Mouse (Mus musculus) large intestine, adult 2 months (tissue): ENCODE results near the gene H2-T24. TPM values are rescaled to one million over a fixed set of nuclear protein-coding genes. Genes with fewer than 3 reads are reported as not detected.
"Not testable (repeated sequence)": the region's sequence is repeated elsewhere in the genome, so short reads cannot be mapped to it uniquely, and the experiment has no call there.

ENCODE experiments used
- DNase-seq: peaks from one replicate; pipeline ENCODE4 v3.0.0-alpha.2; 2012; ENCODE audit warnings: low read depth, low spot score
- WGBS: fragments of 180-500 bp; shearing (Covaris S2); methylation state at CpG from one replicate; pipeline ENCODE4 v1.1.7; 2018; 5-methylcytosine and 5-hydroxymethylcytosine counted together
- polyA plus RNA-seq: library from polyadenylated mRNA; depleted of rRNA; stranded (reverse); fragments of >200 nt; gene quantifications from 2 replicates; pipeline ENCODE4 v1.2.3, GENCODE M21; 2012; rRNA removed

H2-T24 gene
- 1.6 and 2.8 TPM in 2 replicates for polyA plus RNA-seq

- DNase-seq: no peak
- 32% methylated on average over 15 of the region's 15 CpGs for WGBS
Measured at GRCm38 (mm10) chr17:36020191-36021073, at the start of gene H2-T24. H2-T24 (minus strand) TSS chr17:36020560.

- 14% methylated on average over 2 of the region's 2 CpGs for WGBS
- peak; percentile 73 for DNase-seq
Measured at GRCm38 (mm10) chr17:36060829-36061228, 40.5 kb upstream of the H2-T24 start.

- not testable (repeated sequence) for DNase-seq
- 24% methylated on average over 1 of the region's 1 CpGs for WGBS
Measured at GRCm38 (mm10) chr17:36058362-36058761, 38.0 kb upstream of the H2-T24 start, which contains the start of gene Gm11127. Gm11127 (minus strand) TSS chr17:36058371.

GRCm38 (mm10) chr17:36057927-36058326 lies 37.6 kb upstream of the H2-T24 start:
- 90% methylated on average over 25 of the region's 25 CpGs for WGBS
- DNase-seq: not testable (repeated sequence)

- no peak for DNase-seq
- 70% methylated on average over 3 of the region's 3 CpGs for WGBS
Measured at GRCm38 (mm10) chr17:36043286-36043685, 22.9 kb upstream of the H2-T24 start.

GRCm38 (mm10) chr17:36042610-36043169 lies 22.3 kb upstream of the H2-T24 start, which contains the start of the genes H2-T22 and Gm6034:
H2-T22 (minus strand) TSS chr17:36042747.
Gm6034 (plus strand) TSS chr17:36042961.
- peak; percentile 95 for DNase-seq
- under 1% methylated on average over 12 of the region's 12 CpGs for WGBS

- WGBS: 3% methylated on average over 19 of the region's 19 CpGs
Measured at GRCm38 (mm10) chr17:36042055-36042454, 21.7 kb upstream of the H2-T24 start.

GRCm38 (mm10) chr17:36040604-36041003 lies 20.2 kb upstream of the H2-T24 start:
- 91% methylated on average over 2 of the region's 2 CpGs for WGBS
- DNase-seq: not testable (repeated sequence)

More at GRCm38 (mm10) chr17:36042055-36042454, 21.7 kb upstream of the H2-T24 start:
- DNase-seq: not testable (repeated sequence)

- WGBS: 84% methylated on average over 13 of the region's 13 CpGs
- DNase-seq: not testable (repeated sequence)
Measured at GRCm38 (mm10) chr17:36036126-36036525, 15.8 kb upstream of the H2-T24 start.

GRCm38 (mm10) chr17:36035010-36035638 lies 14.8 kb upstream of the H2-T24 start:
- DNase-seq: not testable (repeated sequence)
- 8% methylated on average over 3 of the region's 3 CpGs for WGBS

- WGBS: 25% methylated on average over 3 of the region's 3 CpGs
- not testable (repeated sequence) for DNase-seq
Measured at GRCm38 (mm10) chr17:36034524-36034923, 14.2 kb upstream of the H2-T24 start.

GRCm38 (mm10) chr17:36032351-36032875 lies 12.1 kb upstream of the H2-T24 start, which contains the start of gene H2-T23:
H2-T23 (minus strand) TSS chr17:36032855.
- WGBS: under 1% methylated on average over 25 of the region's 25 CpGs
- DNase-seq: peak; percentile 68

GRCm38 (mm10) chr17:36031583-36032331 lies 11.4 kb upstream of the H2-T24 start:
- WGBS: 1% methylated on average over 40 of the region's 40 CpGs
- not testable (repeated sequence) for DNase-seq

- 71% methylated on average over 8 of the region's 8 CpGs for WGBS
Measured at GRCm38 (mm10) chr17:36030703-36031582, 10.6 kb upstream of the H2-T24 start.

GRCm38 (mm10) chr17:36030046-36030702 lies 9.8 kb upstream of the H2-T24 start:
- not testable (repeated sequence) for DNase-seq

More at GRCm38 (mm10) chr17:36030703-36031582, 10.6 kb upstream of the H2-T24 start:
- not testable (repeated sequence) for DNase-seq

GRCm38 (mm10) chr17:36028879-36029619 lies 8.7 kb upstream of the H2-T24 start:
- DNase-seq: no peak

More at GRCm38 (mm10) chr17:36030046-36030702, 9.8 kb upstream of the H2-T24 start:
- 58% methylated on average over 4 of the region's 4 CpGs for WGBS

GRCm38 (mm10) chr17:36027663-36028062 lies 7.3 kb upstream of the H2-T24 start:
- DNase-seq: no peak

More at GRCm38 (mm10) chr17:36028879-36029619, 8.7 kb upstream of the H2-T24 start:
- WGBS: 95% methylated on average over 7 of the region's 7 CpGs

More at GRCm38 (mm10) chr17:36027663-36028062, 7.3 kb upstream of the H2-T24 start:
- 68% methylated on average over 4 of the region's 4 CpGs for WGBS
